Mouse (Mus musculus) CD4-positive helper T cell, adult 2 months (primary cell): Measurements from ENCODE around the gene Zfp711.

ENCODE experiments used
- DNase-seq: peaks from one replicate; pipeline ENCODE4 v3.0.0-alpha.2; 2012; ENCODE audit warnings: low read depth, missing footprints, low spot score

Gene Zfp711

GRCm38 (mm10) chrX:112600511-112601305 is at the start of gene Zfp711:
Gene Zfp711, plus strand, starts transcription at chrX:112600526.
- no peak for DNase-seq

- no peak for DNase-seq
These were observed 32.6 kb upstream of the Zfp711 start for GRCm38 (mm10) chrX:112567716-112568115.

GRCm38 (mm10) chrX:112601306-112602120 is 1.2 kb downstream of the Zfp711 start:
- DNase-seq: no peak

- DNase-seq: no peak
These were observed 75.2 kb downstream of the Zfp711 start for GRCm38 (mm10) chrX:112675525-112675924.

GRCm38 (mm10) chrX:112680605-112681004 is 80.3 kb downstream of the Zfp711 start:
- DNase-seq: no peak
